Mouse (Mus musculus) limb, embryonic 14.5 days (tissue): ENCODE results near the gene Rnd3. TPM values are rescaled to one million over a fixed set of nuclear protein-coding genes. Genes with fewer than 3 reads are reported as not detected.

Experiments used
- ATAC-seq: fragments of 200-750 bp; cut with Nextera tagmentation; 2 replicates; pipeline ENCODE4 v1.8.0; 2017; ENCODE audit warnings: low read depth, moderate number of reproducible peaks, moderate TSS enrichment; ENCODE audit not compliant: low FRiP score
- DNase-seq: peaks from one replicate; pipeline ENCODE4 v3.0.0-alpha.2; 2015; ENCODE audit warnings: low spot score
- H3K27ac ChIP-seq: fragments of 300-500 bp; sonication (generic); replicated peaks from 2 replicates; pipeline ENCODE4 v1.5.1; 2014; ENCODE audit warnings: low read depth, mild to moderate bottlenecking, low read length, moderate library complexity, mixed read lengths
- H3K27me3 ChIP-seq: fragments of 300-500 bp; sonication (generic); 2 replicates; pipeline ENCODE4 v1.6.1; 2014; ENCODE audit warnings: low read length, mixed read lengths; ENCODE audit not compliant: control insufficient read depth, insufficient read depth
- H3K36me3 ChIP-seq: fragments of 300-500 bp; sonication (generic); 2 replicates; pipeline ENCODE4 v1.6.1; 2014; ENCODE audit warnings: mild to moderate bottlenecking, low read length, moderate library complexity, mixed read lengths; ENCODE audit not compliant: control insufficient read depth, insufficient read depth
- H3K4me1 ChIP-seq: fragments of 300-500 bp; sonication (generic); 2 replicates; pipeline ENCODE4 v1.6.1; 2014; ENCODE audit warnings: antibody characterized with exemption, low read length, mixed read lengths; ENCODE audit not compliant: control insufficient read depth, insufficient read depth
- H3K4me2 ChIP-seq: fragments of 300-500 bp; sonication (generic); replicated peaks from 2 replicates; pipeline ENCODE4 v1.6.1; 2014; ENCODE audit warnings: low read depth, mild to moderate bottlenecking, low read length, moderate library complexity; ENCODE audit not compliant: severe bottlenecking
- H3K4me3 ChIP-seq: fragments of 300-500 bp; sonication (generic); replicated peaks from 2 replicates; pipeline ENCODE4 v1.5.1; 2014; ENCODE audit warnings: low read length
- H3K9ac ChIP-seq: fragments of 300-500 bp; sonication (generic); 2 replicates; pipeline ENCODE4 v1.6.1; 2014; ENCODE audit warnings: mild to moderate bottlenecking, low read depth, low read length, moderate library complexity; ENCODE audit not compliant: severe bottlenecking
- H3K9me3 ChIP-seq: fragments of 300-500 bp; sonication (generic); 2 replicates; pipeline ENCODE4 v1.6.1; 2016; ENCODE audit warnings: low read length; ENCODE audit not compliant: control insufficient read depth
- POLR2A ChIP-seq: fragments of 200-500 bp; IDR thresholded peaks from 2 replicates; pipeline ENCODE4 v1.8.0; 2012; ENCODE audit warnings: inconsistent platforms, mild to moderate bottlenecking, moderate library complexity, borderline replicate concordance; ENCODE audit not compliant: insufficient read depth, insufficient read length; ENCODE audit errors: extremely low read depth
- WGBS: fragments of 180-500 bp; shearing (Covaris S2); extraction: QIAGEN DNeasy Blood & Tissue Kit; methylation state at CpG from one replicate; pipeline ENCODE4 v1.1.7; 2014; 5-methylcytosine and 5-hydroxymethylcytosine counted together
- polyA plus RNA-seq, 2 experiments: library from polyadenylated mRNA; depleted of rRNA in 1 of 2; stranded (reverse) in 1 of 2; unstranded in 1 of 2; fragments of >200 nt; fragmentation: Nextera tagmentation in 1 of 2; extraction: Ambion mirVana in 1 of 2; gene quantifications; 2 replicates each; pipeline versions ENCODE4 v1.2.1 to v1.2.3; 2012 to 2014

Rnd3 gene
- polyA plus RNA-seq, 2 experiments, result 68.8 to 162 TPM

- Histone ChIP-seq H3K27ac (no peak overlapping the region), H3K9me3 (no peaks in the 10 kb centered on the region), H3K4me2 (peak overlapping the region; percentile 63), H3K4me1 (peaks cover 61% of the 10 kb centered on the region), H3K36me3 (peaks cover 46% of the 10 kb centered on the region), H3K4me3 (peak overlapping the region; percentile 27), H3K9ac (peak overlapping the region; percentile 3; the same call in 1 of the 2 replicates), H3K27me3 (no peaks in the 10 kb centered on the region)
- no peak for ATAC-seq
- no peak for DNase-seq
- no peak for TF ChIP-seq POLR2A
- WGBS, result 42% methylated on average over 3 of the region's 3 CpGs
Observed at GRCm38 (mm10) chr2:51141345-51141744, 7.6 kb downstream of the Rnd3 start.

GRCm38 (mm10) chr2:51140486-51140885, 8.4 kb downstream of the Rnd3 start:
- WGBS, result 1% methylated on average over 8 of the region's 8 CpGs
- peaks cover 55% of the 10 kb centered on the region for H3K36me3 ChIP-seq
- DNase-seq (no peak), ATAC-seq (peak; percentile 63; the same call in 1 of the 2 replicates)
- peak overlapping the region; percentile 1 for H3K9ac ChIP-seq
- peak overlapping the region; percentile 27 for H3K4me3 ChIP-seq
- H3K9me3 ChIP-seq, result no peaks in the 10 kb centered on the region
- peak overlapping the region; percentile 63 for H3K4me2 ChIP-seq
- no peak for TF ChIP-seq POLR2A
- H3K4me1 ChIP-seq, result peaks cover 61% of the 10 kb centered on the region
- no peak overlapping the region; the same call in 1 of the 2 replicates for H3K27ac ChIP-seq
- H3K27me3 ChIP-seq, result no peaks in the 10 kb centered on the region

GRCm38 (mm10) chr2:51139912-51140446, 8.9 kb downstream of the Rnd3 start:
- ATAC-seq (no peak), DNase-seq (no peak)
- Histone ChIP-seq H3K9me3 (no peaks in the 10 kb centered on the region), H3K36me3 (peaks cover 57% of the 10 kb centered on the region), H3K27ac (no peak overlapping the region), H3K4me1 (peaks cover 57% of the 10 kb centered on the region), H3K27me3 (no peaks in the 10 kb centered on the region), H3K9ac (no peak overlapping the region; the same call in 1 of the 2 replicates), H3K4me2 (peak overlapping the region; percentile 63), H3K4me3 (peak overlapping the region; percentile 27; the same call in 1 of the 2 replicates)
- 6% methylated on average over 6 of the region's 6 CpGs for WGBS
- TF ChIP-seq POLR2A, result no peak

- TF ChIP-seq POLR2A, result no peak
- Histone ChIP-seq H3K27me3 (no peaks in the 10 kb centered on the region), H3K4me2 (peak overlapping the region; percentile 10; the same call in 1 of the 2 replicates), H3K36me3 (peaks cover 59% of the 10 kb centered on the region), H3K9ac (no peak overlapping the region), H3K4me3 (no peak overlapping the region), H3K9me3 (no peaks in the 10 kb centered on the region), H3K4me1 (peaks cover 52% of the 10 kb centered on the region), H3K27ac (0 out of 2 replicates have a peak overlapping the region, but pooled peaks have one; percentile 14)
- 14% methylated on average over 5 of the region's 5 CpGs for WGBS
- DNase-seq (no peak), ATAC-seq (0 out of 2 replicates have a peak, but pooled peaks have one; percentile 2)
Observed at GRCm38 (mm10) chr2:51139218-51139911, 9.5 kb downstream of the Rnd3 start.

GRCm38 (mm10) chr2:51137726-51138125, 11.2 kb downstream of the Rnd3 start:
- no peak for DNase-seq
- 36% methylated on average over 4 of the region's 4 CpGs for WGBS

More at GRCm38 (mm10) chr2:51137726-51138125, 11.2 kb downstream of the Rnd3 start:
- H3K36me3 ChIP-seq, result peaks cover 63% of the 10 kb centered on the region
- no peak for ATAC-seq
- no peaks in the 10 kb centered on the region for H3K9me3 ChIP-seq
- no peak overlapping the region for H3K27ac ChIP-seq
- no peak overlapping the region for H3K9ac ChIP-seq
- H3K27me3 ChIP-seq, result no peaks in the 10 kb centered on the region
- peaks cover 39% of the 10 kb centered on the region for H3K4me1 ChIP-seq
- no peak for TF ChIP-seq POLR2A
- no peak overlapping the region for H3K4me3 ChIP-seq
- no peak overlapping the region for H3K4me2 ChIP-seq
